Mouse (Mus musculus): ENCODE data around the gene Lgsn. TPM values are rescaled to one million over a fixed set of nuclear protein-coding genes. Genes with fewer than 3 reads are reported as not detected.

Lgsn gene
- total and polyA plus RNA-seq, 2 experiments from 2014 or later: 0.10 TPM; not detected in 1

GRCm38 (mm10) chr1:31214831-31215230, 38.6 kb downstream of the Lgsn start:
- Histone ChIP-seq H3K27me3 (ENCODE audit: insufficient read depth, low read length) (no peaks in the 10 kb centered on the region), H3K4me1 (ENCODE audit: insufficient read depth) (no peaks in the 10 kb centered on the region), H3K4me2 (ENCODE audit: low read depth) (no peak overlapping the region), H3K27ac (ENCODE audit: low read depth, low read length) (no peak overlapping the region), H3K9me3 (ENCODE audit: low read length) (no peaks in the 10 kb centered on the region), H3K4me3 (ENCODE audit: low read depth, low read length) (no peak overlapping the region), H3K36me3 (ENCODE audit: insufficient read depth) (no peaks in the 10 kb centered on the region), H3K9ac (no peak overlapping the region)
- no peak for DNase-seq
- no peak for TF ChIP-seq CTCF (IDR thresholded peaks at IDR 0.05; ENCODE audit: low read depth)
- 92% methylated on average over 1 of the region's 1 CpGs for WGBS
- ATAC-seq: no peak

GRCm38 (mm10) chr1:31220599-31221250, 44.5 kb downstream of the Lgsn start:
- ATAC-seq: peak; percentile 20; the same call in 1 of the 2 replicates
- Histone ChIP-seq H3K9ac (no peak overlapping the region), H3K4me1 (ENCODE audit: insufficient read depth) (no peaks in the 10 kb centered on the region), H3K4me2 (ENCODE audit: low read depth) (no peak overlapping the region), H3K4me3 (ENCODE audit: low read depth, low read length) (no peak overlapping the region), H3K27ac (ENCODE audit: low read depth, low read length) (no peak overlapping the region), H3K36me3 (ENCODE audit: insufficient read depth) (no peaks in the 10 kb centered on the region), H3K27me3 (ENCODE audit: insufficient read depth, low read length) (no peaks in the 10 kb centered on the region), H3K9me3 (ENCODE audit: low read length) (no peaks in the 10 kb centered on the region)
- peak; percentile 44 for DNase-seq
- WGBS: 83% methylated on average over 4 of the region's 4 CpGs
- TF ChIP-seq CTCF (IDR thresholded peaks at IDR 0.05; ENCODE audit: low read depth): no peak

GRCm38 (mm10) chr1:31222564-31222963, 46.4 kb downstream of the Lgsn start, which contains the start of the genes 4931428L18Rik and Pih1d3:
Gene 4931428L18Rik, minus strand, starts transcription at chr1:31222684.
Gene Pih1d3, plus strand, starts transcription at chr1:31222838.
- Histone ChIP-seq H3K27ac (ENCODE audit: low read depth, low read length) (no peak within 1 kb of the TSS), H3K4me3 (ENCODE audit: low read depth, low read length) (no peak within 1 kb of the TSS), H3K9me3 (ENCODE audit: low read length) (no peaks in the 10 kb centered on the region), H3K36me3 (ENCODE audit: insufficient read depth) (no peaks in the 10 kb centered on the region), H3K4me2 (ENCODE audit: low read depth) (no peak within 1 kb of the TSS), H3K9ac (no peak within 1 kb of the TSS), H3K27me3 (ENCODE audit: insufficient read depth, low read length) (no peaks in the 10 kb centered on the region), H3K4me1 (ENCODE audit: insufficient read depth) (no peaks in the 10 kb centered on the region)
- ATAC-seq (no peak), DNase-seq (no peak)
- 91% methylated on average over 7 of the region's 7 CpGs for WGBS
- no peak for TF ChIP-seq CTCF (IDR thresholded peaks at IDR 0.05; ENCODE audit: low read depth)

- H3K27ac ChIP-seq (ENCODE audit: low read depth, low read length): no peak overlapping the region
- ATAC-seq: peak; percentile 81
Observed at GRCm38 (mm10) chr1:31233319-31234036, 57.3 kb downstream of the Lgsn start.

More at GRCm38 (mm10) chr1:31233319-31234036, 57.3 kb downstream of the Lgsn start:
- Histone ChIP-seq H3K4me2 (ENCODE audit: low read depth) (no peak overlapping the region), H3K9ac (no peak overlapping the region), H3K4me3 (ENCODE audit: low read depth, low read length) (no peak overlapping the region), H3K27me3 (ENCODE audit: insufficient read depth, low read length) (no peaks in the 10 kb centered on the region), H3K36me3 (ENCODE audit: insufficient read depth) (no peaks in the 10 kb centered on the region), H3K4me1 (ENCODE audit: insufficient read depth) (peaks cover 3% of the 10 kb centered on the region; the same call in 1 of the 2 replicates), H3K9me3 (ENCODE audit: low read length) (no peaks in the 10 kb centered on the region)
- peak; percentile 51 for DNase-seq
- TF ChIP-seq CTCF (IDR thresholded peaks at IDR 0.05; ENCODE audit: low read depth): no peak

Other genes starting within 250 kb of the Lgsn start
- gene AC153137.1, start 198.4 kb upstream of the Lgsn start, total RNA-seq (2014; rRNA removed): not detected in 2 replicates
- gene AC153137.1, start 198.4 kb upstream of the Lgsn start, polyA plus RNA-seq (2015; fragmentation: Nextera tagmentation; extraction: Ambion mirVana): not detected in 2 replicates
- gene 4931428L18Rik, start 46.3 kb downstream of the Lgsn start, total RNA-seq (2014; rRNA removed): not detected in 2 replicates
- not detected in 2 replicates for gene 4931428L18Rik, start 46.3 kb downstream of the Lgsn start, polyA plus RNA-seq (2015; fragmentation: Nextera tagmentation; extraction: Ambion mirVana)
- not detected in 2 replicates for gene Pih1d3, start 46.4 kb downstream of the Lgsn start, total RNA-seq (2014; rRNA removed)
- gene Pih1d3, start 46.4 kb downstream of the Lgsn start, polyA plus RNA-seq (2015; fragmentation: Nextera tagmentation; extraction: Ambion mirVana): not detected in 2 replicates